Mouse (Mus musculus) liver, adult (tissue): ENCODE measurements around the gene Ick.

Experiments used
- GATA4 ChIP-seq: IDR thresholded peaks from 2 replicates; pipeline ENCODE4 v1.6.1; 2014; ENCODE audit warnings: mild to moderate bottlenecking, low read length; ENCODE audit not compliant: insufficient replicate concordance

Gene Ick

DNA sequence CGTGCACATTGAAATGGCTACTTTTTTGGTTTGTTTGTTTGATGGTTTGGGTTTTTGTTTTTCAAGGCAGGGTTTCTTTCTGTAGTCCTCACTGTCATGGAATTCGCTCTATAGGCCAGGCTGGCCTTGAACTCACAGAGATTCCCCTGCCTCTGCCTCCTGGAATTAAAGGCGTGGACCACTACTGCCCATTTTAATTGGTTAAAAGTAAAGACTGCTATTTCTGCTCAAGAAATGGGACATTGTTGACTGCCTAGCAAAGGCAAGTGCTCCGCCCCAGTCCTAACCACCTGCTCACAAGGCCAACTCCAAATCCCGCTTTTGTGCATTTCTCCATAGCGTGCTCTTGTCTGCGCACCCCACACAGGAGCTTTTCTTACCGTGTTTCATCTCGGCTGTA is 88.8 kb downstream of the Ick start:
- TF ChIP-seq GATA4, result no peak

DNA sequence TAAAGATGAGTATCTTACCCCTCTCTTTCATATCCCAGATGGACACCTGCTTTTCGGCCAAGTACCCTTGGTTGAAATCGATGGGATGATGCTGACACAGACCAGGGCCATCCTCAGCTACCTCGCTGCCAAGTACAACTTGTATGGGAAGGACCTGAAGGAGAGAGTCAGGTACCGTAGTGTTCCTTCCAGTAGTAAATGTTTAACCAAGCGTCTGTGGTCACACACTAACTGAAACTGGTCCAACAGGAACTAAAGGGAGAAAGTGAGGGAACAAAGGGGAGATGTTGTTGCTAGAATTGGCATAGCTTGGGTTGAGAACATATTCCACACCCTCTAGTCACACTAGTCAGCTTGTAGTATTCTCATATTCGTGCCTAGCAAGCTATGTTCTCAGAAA is 95.2 kb downstream of the Ick start:
- no peak for TF ChIP-seq GATA4

GRCm38 (mm10) chr9:78208956-78209355 is 100.0 kb downstream of the Ick start:
- no peak for TF ChIP-seq GATA4

GRCm38 (mm10) chr9:78210079-78210478 is 101.1 kb downstream of the Ick start:
- TF ChIP-seq GATA4, result no peak

DNA sequence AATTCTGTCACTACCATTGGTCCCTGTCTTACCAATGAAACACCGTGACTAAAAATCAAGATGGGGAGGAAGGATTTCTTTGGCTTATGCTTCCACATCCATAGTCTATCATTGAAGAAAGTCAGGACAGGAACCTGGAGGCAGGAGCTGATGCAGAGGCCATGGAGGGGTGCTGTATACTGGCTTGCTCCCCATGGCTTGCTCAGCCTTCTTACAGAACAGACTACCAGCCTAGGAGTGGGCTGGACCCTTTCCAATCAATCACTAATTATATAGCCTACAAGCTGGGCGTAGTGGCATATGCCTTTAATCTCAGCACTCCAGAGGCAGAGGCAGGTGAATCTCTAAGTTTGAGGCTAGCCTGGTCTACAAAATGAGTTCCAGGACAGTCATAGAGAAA is 101.8 kb downstream of the Ick start:
- no peak for TF ChIP-seq GATA4

- no peak for TF ChIP-seq GATA4
Measured at GRCm38 (mm10) chr9:78211521-78211920, 102.5 kb downstream of the Ick start.

DNA sequence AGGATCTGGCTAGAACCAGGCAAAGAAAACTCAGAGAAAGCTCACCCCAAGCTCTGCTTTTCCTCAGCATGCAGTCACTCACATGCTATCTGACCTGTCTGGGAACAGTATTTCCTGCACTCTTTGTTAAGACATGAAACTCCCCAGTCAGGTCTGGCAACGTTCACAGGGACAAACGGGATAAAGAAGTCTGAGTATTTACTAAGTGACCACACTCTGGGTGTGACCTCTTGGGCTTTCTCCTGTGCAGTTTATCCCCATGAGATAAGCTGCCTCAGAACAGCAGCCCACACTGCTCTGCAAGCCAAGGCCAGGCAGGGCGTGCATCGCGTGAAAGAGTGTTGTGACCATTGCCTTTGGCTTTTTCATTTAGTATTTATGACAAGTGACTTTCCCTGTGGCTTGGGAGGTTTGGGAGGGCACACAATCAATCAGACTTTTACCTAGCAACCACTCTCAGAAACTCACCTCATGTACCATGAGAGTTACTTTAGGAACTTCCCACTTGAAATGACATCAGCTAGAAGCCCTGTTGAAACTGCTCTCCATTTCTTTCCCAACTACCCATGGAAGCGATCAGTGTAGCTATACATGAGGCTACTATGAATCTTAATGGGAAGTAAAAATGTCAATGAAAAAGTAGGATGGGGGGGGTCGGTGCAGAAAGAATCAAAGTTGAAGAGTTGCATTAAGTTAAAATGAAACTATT is 103.5 kb downstream of the Ick start:
- TF ChIP-seq GATA4, result peak; percentile 26; the same call in 1 of the 2 replicates

- peak; percentile 82 for TF ChIP-seq GATA4
Measured at GRCm38 (mm10) chr9:78217074-78217473, 108.1 kb downstream of the Ick start.
